Mouse (Mus musculus) lung, postnatal 4 days (tissue): ENCODE data around the gene Pkd1.

Experiments used
- DNase-seq, 2 experiments: peaks; one replicate each; pipeline ENCODE4 v3.0.0; 2021

Pkd1 gene

DNA sequence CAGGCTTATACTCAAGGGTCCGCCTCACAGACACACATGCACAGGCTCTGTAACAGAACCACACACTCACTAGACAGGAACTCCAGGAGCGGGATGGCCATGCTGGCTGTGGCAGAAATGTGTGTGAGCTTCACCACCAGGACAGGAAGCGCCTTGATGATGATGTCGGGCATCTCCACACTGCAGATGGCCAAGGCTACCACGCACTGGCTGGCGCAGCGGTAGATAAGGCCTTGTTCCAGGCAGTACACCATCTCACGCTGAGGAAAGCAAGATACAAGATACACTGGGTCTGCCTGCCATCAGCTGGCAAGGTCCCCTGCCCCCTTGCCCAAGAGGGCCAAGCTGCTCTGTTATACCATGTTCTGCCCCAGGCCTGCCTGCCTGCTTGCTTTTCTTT, 59.2 kb downstream of the Pkd1 start:
- DNase-seq: no peak

DNA sequence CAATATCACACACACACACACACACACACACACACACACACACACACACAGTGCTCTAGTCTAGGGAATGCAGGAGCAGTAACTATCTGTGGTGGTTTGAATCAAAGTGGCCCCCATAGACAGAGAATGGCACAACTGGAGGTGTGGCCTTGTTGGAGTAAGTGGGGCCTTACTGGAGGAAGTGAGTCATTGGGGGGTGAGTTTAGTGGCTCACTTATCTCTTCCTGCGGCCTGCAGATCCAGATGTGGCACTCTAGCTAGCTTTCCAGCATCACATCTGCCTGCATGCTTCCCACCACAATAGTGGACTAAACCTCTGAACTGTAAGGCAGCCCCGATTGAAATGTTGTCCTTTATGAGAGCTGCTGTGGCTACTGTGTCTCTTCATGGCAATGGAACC, 61.1 kb downstream of the Pkd1 start:
- DNase-seq: no peak

DNA sequence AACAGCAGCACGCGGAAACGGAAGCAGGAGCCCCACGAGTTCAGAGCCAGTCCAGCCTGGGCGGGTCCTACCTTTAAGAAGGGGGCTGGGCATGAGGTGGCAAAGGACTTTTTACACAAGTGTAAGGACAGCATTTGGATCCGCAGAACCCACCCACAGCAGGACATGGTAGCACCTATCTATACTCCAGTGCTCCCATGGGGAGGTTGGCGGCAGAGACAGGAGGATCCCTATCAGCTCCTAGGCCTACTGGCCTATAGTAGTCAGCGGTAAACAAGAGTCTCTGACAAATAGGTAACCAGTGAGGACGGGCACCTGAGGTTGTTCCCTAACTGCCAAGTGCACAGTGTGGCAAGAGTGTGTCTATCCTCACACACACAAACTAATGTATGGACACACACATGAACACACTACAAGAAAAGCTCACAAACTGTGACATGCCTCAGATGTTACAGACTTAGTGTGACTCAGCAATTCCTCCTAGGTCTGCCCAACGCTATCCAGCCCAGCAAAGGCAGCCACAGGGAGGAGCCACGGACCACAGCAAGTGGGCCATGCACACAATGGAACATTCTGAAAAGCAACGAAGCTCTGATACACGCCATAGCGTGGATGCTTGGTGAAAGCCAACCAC, 68.0 kb downstream of the Pkd1 start:
- DNase-seq: no peak

DNA sequence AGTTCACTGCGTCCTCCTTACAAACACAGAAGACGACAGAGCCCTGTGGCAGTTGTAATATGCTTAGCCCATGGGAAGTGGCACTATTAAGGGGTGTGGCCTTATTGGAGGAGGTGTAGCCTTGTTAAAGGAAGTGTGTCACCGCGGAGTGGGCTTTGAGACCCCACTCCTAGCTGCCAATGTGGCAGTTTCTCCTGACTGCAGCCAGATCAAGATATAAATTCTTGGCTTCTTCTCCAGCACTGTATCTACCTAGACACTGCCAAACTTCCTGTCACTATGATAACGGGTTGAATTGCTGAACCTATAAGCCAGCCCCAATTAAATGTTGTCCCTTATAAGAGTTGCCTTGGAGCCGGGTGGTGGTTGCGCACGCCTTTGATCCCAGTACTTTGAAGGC, 75.8 kb downstream of the Pkd1 start:
- no peak for DNase-seq

DNA sequence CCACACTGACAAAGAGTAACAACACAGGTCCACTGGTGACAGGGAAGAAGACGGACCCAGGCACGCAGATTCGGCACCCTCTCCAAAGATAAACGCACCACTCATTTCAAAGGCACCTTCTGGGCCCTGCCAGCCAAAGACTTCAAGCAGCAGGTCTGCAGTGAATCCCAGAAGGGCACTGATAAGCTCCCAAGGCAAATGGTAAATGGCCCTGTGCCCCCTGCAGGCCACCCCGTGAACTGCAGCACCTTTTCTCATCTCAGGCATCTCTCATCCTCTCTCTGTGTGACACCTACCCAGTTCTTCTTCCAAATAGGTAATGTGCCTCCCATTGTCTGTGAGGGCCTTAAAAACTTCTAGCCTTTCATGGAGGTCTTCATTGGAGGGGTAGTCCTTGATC, 79.0 kb downstream of the Pkd1 start:
- DNase-seq: peak; percentile 70 to 83

DNA sequence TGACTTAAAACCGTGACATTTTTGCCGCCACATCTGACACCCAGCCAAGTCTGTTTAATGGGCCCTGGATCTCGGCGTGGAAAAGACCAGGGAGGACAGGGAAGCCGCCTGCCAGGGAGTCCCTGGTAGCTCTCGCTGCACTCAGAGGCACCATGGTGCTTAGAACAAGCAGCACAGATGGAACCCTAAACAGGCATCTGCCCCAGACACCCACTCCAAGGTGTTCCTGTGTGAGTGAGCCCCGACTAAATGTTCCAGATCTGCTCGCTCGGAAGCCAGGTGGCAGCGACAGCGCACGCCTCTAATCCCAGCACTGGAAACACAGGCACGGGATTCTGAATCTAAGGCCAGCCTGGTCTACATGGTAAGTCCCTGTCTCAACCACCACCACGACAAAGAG, 80.4 kb downstream of the Pkd1 start:
- no peak for DNase-seq

DNA sequence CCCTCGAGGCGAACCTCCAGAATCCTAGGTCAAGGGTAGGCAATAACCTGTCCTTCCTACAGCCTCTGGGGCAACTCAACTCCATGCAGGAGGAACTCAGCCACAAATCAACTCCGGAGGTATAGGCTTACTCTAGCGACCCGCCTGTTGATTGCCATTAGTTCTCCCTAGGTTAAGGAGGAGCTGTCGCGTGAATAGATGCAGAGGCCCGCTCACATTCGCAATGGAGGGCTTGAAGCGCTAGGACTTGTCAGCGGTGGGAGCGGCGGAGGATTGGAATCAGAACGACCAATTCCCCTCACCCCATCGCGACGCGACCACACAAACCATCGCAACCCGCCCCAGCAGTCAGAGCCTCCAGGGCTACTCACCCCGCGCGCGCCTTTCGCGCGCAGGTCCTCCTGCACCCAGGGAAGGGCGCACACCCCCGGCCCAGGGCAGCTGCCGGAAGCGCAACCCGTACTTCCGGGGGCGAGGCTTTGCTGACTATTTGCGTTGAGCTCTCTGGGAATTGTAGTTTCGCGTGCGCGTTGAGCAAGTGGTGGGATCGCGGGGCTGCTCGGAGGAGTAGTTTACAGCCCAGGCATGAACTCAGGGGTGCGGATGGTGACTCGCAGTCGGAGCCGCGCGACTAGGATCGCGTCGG, 82.7 kb downstream of the Pkd1 start, which contains the start of the genes Tsc2 and Nthl1:
TSS of gene Tsc2 (minus strand) at position 464 of the 646 bp plus-strand sequence.
TSS of gene Nthl1 (plus strand) at position 514 of the 646 bp plus-strand sequence.
- DNase-seq: peak; percentile 88 to 90

DNA sequence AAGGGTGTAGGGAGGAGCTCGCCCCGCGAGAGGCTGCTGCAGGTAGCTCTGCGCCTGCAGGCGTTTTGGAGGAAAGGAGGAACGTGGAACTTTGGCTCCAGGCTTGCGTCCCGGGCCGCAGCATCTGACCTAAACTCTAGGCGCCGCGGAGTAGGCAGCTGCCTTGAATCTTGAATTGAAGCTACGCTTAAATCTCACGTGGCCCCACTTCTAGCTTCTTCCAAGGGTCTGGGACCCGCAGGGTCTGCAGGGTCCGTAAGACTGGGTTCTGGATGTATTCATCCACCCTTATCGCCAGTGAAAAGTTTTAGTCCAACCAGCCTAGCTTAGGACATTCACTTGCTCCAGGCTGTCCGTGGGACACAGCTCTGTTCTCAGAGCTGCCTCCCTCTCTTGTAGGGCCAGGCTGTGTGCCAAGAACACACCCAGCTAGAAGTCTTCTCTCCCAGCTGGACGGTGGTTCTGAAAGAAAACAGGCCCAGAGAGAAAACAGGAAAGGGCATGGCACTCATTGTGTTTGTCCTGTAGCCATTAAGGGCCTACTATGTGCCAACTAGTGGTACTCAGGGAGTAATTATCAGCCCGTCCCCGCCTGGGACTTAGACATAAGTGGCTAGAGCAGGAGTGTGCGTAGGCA, 83.3 kb downstream of the Pkd1 start:
- peak; percentile 80 to 88 for DNase-seq

DNA sequence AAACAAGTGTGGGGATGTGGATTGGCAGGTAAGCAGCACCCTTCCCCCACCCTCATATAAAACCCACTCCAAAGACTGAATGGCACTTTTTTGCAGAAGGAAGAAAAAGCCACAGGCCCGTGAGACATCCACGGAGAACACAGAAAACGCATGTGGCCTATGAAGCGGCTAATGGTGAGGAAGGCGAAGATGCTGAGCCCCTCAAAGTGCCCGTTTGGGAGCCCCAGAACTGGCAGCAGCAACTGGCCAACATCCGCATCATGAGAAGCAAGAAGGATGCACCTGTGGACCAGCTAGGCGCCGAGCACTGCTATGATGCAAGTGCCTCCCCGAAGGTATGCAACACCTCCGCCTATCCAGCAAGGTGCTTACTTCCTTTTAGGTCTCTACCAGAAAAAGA, 84.2 kb downstream of the Pkd1 start:
- DNase-seq: no peak

DNA sequence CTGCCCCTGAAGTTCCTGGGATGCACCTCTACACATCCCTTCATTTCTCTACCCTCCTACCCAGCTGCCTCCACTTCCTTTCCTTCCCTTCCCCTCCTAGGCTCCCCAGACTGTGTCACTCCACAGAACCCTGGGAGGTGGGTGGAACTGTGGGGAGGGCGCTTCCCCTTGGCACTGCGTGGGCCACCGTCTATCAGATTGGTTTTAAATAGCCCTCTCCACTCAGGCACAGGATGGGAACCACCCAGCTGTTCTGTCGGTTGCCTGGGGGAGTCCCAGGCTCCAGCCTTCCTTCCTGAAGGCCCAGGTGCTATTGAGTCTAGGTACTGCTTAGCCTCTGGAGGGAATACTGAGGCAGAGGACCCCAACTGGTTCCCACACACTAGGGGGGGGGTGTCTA, 85.4 kb downstream of the Pkd1 start:
- DNase-seq: peak; percentile 57 to 74

DNA sequence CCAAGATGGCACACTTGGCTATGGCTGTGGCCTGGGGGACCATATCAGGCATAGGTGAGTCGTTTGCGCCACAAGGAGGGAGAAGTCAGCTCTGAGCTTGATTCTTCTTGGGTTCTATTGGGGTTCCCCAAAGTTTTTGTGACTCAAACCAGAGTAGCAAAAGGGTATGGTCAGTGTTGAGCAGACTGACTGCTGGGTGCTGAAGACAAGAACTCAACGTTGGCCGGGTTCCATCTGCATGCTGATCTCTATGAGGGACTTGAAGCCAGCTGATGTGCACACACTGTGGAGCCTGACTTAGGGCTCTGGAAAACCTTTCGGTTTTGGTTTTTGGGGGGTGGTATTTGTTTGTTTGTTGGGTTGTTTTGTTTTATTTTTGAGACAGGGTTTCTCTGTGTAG, 86.1 kb downstream of the Pkd1 start:
- DNase-seq: no peak

DNA sequence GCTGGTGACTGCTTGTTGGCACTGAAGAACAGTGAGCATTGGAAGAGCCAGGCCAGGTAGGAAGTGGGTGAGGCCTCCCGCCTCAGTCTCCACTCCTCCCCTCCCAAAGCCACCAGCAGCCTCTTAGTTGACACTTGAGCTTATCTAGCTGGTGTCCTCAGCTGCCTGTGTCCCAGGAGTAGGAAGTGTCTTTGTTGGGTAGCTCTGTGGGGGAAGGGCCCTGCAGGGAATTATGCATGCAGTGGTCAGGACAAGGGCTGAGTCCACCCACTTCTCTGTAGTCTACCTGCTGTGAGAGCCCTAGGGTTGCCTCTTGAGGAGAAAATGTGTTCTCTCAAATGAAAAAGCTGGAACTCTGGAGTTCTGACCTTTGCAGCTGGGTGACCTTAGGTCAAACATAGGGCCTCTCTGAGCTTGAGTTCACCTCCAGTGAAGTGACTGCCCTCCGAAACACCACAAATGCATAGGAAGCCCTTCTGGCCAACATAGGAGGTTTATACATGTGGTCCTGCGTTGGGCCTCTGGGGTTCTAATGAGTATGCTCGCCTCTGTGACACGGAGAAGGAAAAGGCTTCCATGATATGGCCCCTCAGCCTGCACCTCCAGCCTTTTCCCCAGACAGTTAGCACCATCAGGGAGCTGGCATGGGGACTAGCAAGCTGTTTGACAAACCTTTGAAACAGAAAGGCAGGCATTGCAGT, 87.3 kb downstream of the Pkd1 start:
- peak; percentile 56 to 79 for DNase-seq

DNA sequence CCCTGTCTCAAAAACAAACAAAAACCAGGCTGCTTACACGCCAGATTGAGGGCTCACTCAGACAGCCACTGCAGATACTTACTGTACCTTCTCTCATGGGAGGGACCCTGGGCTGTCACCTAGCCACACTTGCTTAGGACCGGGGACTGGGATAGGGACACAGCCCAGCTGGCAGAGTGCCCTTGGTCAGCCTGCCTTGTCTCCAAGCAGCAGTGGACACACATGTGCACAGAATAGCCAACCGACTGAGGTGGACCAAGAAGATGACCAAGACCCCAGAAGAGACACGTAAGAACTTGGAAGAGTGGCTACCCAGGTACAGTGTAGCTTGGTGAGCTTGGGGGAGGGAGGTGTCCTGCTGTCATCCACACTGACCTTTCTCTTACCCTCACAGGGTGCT, 88.6 kb downstream of the Pkd1 start:
- peak in 1 of 2 experiments; percentile 58 for DNase-seq

DNA sequence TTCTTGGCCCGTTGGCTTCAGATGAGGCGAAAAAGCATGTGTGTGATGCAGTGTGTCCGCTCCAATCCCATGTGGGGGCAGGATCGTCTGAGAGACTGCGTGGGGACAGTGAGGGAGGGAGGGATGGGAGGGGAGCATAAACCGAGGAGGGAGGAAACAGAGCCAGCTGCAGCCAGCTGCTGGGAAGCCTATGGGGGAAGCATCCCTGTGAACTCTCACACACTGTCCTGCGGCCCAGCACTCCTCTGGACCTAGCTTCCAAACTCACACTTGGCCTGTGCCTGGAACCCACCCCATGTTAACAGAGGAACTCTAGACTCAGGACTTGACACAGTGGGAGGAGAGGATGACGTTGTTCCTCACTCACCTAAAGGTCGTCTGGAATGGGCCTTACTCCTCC, 89.2 kb downstream of the Pkd1 start:
- DNase-seq: peak; percentile 77 to 92

DNA sequence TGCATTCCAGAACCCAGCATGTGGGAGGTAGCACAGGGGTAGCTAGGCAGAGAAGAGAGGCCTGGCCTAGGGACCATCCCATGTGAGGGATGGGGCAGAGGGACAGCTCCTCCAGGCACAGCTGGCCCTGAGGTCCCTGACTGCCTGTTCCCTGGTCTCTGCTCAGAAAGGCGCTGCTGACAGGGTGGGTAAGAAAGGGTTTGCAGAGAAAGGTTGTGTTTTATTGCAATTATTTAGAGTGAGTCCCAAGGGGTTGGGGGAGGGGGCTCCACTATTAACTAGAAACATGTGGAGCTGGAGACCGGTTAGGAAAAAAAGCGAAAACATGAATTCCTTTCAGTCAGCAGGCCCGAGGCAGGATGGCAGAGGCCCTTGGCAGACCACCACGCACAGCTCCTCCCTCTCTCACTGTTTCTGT, 89.9 kb downstream of the Pkd1 start:
- peak in 1 of 2 experiments; percentile 57 for DNase-seq

DNA sequence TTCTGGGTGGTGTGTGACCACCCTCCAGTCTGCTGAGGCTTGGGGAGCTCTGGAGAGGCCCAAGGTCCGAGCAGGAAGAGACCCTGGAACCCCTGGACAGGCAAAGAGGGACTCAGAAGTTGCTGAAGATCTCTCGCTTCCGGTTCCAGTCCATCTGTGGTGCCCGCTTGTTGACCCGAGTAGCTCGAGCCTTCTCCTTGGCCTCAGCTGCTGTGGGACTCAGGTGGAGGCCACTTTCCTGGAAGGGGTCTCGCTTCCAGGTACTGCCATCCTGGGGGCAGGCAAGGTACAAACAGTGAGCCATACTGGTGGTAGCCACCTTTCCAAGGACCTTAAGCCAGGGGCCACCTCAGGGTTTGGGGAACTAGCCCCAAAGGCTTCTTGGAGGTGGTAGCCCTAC, 90.5 kb downstream of the Pkd1 start:
- no peak for DNase-seq

DNA sequence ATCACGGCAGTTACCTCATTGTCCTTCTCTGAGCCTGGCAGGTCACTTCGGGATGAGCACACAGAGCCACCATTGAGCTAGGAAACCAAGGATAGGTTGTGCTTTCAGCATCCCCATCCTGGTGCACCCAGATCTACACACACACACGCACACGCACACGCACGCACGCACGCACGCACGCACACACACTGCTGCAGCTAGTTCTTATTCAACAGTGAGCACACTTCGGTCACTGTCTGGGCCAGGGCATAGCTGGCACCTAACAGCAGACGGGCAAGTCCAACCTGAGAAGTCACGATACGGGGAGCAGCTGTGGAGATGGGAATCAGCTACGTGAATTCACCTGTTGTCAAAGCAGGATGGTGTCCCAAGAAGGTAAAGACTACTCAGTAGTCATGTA, 90.9 kb downstream of the Pkd1 start:
- no peak for DNase-seq

DNA sequence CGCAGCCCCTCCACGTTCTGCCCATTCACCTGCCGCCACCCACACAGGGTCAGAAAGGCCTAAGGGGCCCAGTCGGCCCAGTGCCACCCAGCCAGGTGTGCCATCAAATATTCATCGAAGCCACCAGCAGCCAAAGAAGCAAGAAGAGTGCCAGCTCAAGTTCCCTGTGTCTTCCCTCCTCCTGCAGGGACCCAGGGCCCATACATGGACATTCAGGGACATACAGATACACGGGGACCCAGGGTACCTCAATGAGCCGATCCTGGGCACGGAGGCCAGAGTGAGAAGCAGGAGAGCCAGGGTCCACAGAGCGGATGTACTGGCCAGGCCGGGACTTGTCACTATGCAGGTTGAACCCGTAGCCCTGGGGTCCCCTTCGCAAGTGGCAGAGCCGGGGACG, 92.3 kb downstream of the Pkd1 start:
- DNase-seq: no peak

DNA sequence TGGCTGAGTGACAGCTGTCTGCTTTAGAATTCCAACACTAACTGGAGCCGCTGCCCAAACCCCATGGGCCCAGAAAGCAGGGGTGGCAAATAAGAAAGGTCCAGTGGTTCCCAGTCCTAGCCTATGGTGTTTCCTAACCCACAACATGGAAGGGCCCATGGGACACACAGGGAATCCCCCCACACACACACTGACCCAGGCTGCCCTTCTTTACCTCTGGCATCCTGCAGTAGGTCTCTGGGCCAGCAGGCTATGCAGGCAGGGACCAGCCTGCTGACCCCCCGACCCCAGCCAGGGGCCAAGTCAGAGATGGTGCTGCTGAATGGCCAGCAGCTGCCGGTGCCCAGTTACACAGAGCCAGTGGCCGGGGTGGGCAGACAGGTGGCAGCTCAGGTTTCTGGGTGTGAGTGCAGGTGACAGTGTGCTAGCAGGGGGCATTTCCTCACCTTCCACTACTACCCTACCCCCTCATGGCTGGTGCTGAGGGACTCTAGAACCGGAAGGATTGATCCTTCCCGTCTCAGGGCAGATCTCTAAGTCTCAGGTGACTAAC, 93.2 kb downstream of the Pkd1 start:
- no peak for DNase-seq

DNA sequence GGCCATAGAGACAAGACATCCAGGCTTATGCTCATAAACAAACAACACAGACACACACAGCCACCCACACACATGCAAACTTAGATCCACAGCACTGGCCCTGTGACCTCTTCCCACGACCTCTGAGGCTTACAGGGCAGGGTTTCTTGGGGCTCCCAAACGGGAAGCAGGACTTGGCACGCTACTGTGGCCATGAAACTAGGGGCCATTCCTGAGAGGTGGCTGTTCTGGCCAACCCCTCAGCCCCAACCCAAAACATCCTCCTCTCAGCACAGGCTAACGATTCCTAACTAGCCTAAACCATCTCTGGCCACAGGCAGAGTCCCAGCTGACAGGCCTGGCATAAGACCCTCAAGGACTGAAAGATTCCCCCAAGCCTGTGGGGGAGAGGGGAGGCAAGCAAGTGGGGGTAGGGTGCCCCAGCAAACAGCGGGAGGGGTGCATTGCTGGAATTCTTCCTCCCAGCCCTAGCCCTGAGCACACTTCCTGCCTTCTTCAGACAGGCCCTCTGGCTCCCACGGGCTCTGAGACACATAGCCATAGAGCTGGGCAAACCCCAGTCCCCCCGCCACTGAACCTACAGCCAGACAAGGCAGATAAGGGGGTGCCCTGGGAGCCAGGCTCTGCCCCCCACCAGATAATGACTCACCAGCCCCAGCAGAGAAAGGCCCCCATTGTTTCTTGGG, 94.5 kb downstream of the Pkd1 start:
- DNase-seq: peak; percentile 61 to 80

DNA sequence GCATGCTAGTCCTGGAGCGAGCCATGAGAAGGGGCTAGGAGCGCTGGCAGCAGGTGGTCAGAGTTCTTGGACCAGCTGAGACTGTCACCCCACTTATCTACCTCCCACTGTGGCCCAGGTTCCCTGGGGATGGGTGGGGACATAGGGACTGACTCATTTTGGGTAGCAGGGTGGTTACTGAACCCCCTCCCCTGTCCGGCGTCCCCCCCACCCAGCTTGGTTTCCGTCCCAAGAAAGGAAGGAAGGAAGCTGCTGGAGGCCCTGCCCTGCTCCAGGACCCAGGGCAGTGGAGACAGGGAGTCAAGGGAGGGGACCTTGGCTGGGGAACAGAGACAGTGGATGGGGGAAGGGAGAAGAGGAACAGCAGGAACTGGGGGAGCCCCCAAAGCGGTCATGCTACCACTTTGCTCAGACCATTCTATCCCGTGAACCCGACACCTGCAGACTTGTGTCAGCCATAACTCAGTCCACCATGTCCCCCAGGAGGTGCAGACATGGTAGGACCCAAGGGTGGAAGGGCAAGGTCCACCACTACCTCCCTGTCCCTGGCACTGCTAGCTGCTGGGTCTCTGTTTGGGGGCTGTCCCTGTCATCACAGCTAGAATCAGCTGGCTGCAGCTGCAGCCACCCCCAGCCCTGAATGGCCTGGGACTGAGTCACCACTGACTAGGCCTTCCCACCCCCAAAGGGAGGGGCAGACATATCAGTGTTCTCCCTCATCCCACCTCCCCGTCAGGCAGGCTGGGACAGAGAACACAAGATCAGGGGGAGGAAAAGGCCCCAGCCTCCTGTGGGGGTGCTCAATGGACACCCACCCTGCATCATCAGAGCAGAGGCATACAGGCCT, 95.5 kb downstream of the Pkd1 start:
- DNase-seq: peak; percentile 64 to 81

DNA sequence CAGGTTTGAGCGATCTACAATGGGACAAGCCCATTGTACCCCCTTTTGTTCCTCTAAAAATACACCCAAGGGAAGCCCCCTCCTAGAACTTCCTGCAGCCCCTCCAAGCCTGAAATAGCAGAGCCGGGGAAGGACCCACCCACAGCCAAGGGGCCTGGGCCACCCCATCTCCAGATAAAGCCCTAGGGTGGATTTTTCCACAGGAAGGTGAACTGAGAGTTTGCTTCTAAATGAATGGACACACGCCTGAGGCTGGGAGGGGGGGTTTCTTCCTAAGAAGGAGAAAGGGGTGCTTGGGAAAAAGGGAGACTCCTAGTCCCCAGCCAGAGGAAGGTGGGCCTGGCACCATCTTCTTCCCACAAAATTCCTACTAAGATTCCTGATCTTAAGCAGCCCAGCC, 96.3 kb downstream of the Pkd1 start:
- no peak for DNase-seq
